Mouse (Mus musculus): ENCODE measurements around the gene E330017A01Rik. TPM values are rescaled to one million over a fixed set of nuclear protein-coding genes. Genes with fewer than 3 reads are reported as not detected.
"Not testable (repeated sequence)": the region's sequence is repeated elsewhere in the genome, so short reads cannot be mapped to it uniquely, and the experiment has no call there.

E330017A01Rik gene
- total RNA-seq (2021): not detected
- long read RNA-seq, experiment 1: 0 reads
- long read RNA-seq, experiment 2: 0 reads

DNA sequence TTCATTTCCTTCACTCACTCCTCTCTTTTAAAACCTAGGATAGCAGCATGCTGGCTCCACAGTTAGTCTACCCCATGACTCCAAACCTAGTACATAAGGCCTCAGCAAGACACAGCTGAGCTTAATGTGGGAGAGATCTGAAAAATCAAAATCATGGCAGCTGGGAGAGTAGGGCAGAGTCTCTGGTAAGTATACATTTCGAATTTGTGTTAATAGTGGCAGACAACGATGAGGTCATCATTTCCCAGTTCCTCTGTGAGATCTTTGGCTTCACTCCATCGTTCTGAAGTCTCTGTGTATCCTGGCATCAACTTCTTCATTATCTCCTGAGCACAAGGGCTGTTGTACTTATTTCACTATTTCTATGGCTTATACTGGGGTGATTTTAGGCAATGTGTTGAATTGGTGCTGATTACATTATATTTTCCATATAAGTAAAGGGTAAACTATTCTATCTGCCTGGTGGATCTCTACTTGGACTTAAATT, at the start of gene E330017A01Rik:
Gene E330017A01Rik (minus strand): TSS at position 51 of the 487 bp plus-strand sequence.
- DNase-seq (ENCODE audit: low spot score in 2 of 2): no peak

- no peak for DNase-seq (ENCODE audit: low spot score in 2 of 2)
Observed at GRCm38 (mm10) chr16:58685548-58686537, 47.3 kb upstream of the E330017A01Rik start.

GRCm38 (mm10) chr16:58684537-58684936, 46.0 kb upstream of the E330017A01Rik start:
- DNase-seq (ENCODE audit: low spot score in 2 of 2): no peak

- DNase-seq (ENCODE audit: low spot score in 2 of 2): no peak
Observed at GRCm38 (mm10) chr16:58683911-58684310, 45.4 kb upstream of the E330017A01Rik start.

DNA sequence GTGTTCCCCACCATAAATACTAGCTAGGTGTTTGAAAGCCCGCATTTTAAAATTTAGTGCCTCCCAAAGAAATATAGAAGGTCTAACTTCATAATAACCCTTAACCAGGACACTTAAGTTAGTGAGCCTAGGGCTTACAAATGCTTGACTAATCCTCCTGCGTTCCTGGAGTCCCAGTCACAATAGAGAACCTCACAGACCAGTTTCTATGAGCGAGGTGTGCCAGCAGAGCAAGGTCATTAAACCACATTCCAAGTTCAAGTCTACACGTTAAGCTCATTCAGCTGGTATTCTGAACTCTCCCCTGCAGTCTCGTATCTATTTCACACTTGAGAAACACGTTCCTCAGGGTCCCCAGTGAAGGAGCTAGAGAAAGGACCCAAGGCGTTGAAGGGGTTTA, 44.3 kb upstream of the E330017A01Rik start:
- no peak for DNase-seq (ENCODE audit: low spot score in 2 of 2)

DNA sequence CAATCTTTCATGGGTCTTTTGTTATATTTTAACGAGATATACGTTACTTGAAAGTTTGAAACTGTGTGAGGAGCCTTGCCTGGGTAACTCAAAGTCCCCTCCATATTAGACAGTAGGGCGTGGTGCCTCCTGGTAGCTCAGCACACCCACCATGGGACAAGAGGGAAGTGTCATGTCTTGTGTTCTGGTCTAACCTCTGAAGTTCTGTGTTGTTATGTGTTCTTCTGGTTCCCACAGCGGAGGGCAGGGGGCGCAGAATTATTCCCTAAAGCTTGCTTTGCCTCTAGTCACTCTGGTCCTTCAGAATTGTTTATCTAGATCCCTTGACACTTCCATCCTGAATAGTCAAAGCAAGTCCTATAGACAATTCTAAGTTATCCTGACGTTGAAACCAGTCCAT, 43.5 kb upstream of the E330017A01Rik start:
- no peak for DNase-seq (ENCODE audit: low spot score in 2 of 2)

- DNase-seq (ENCODE audit: low spot score in 2 of 2): no peak
Observed at GRCm38 (mm10) chr16:58678660-58679059, 40.1 kb upstream of the E330017A01Rik start.

DNA sequence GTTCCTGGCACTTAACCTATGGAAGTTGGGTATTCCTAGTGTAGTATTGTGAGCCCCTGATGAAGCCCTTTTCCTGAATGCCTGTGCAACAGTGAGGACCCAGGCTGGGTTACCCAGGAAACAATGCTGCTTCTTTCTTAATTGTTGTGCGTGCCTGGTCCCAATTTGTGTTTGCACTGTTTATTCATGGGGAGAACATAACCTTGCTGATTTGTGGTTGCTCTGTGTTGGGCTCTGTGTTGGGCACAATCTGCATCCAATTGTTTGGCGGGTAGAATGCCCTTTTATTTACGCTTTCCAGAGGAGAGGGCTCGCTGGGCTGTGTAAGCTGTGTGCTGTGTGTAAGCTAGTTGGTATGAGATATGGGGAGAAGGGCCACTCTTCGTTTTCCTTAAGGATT, 39.0 kb upstream of the E330017A01Rik start:
- DNase-seq (ENCODE audit: low spot score in 2 of 2): no peak

DNA sequence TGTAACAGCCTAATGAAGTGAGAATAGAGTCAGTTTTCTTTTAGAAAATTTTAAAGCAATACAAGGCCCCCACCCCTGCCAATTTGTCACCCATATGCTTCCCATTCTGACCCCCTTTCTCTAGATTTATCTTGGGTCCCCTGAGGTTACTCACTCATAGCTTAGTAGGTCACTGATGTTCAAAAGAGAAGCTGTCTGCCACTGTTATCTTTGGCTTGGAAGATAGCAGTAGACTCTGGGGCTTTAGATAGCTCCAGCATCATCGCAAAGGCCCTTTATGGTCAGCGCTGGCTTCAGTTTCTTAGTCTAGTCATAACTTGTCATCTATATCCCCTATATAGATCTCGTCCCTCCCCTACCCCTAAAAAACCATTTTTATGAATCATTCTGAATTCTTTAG, 38.1 kb upstream of the E330017A01Rik start:
- no peak for DNase-seq (ENCODE audit: low spot score in 2 of 2)

GRCm38 (mm10) chr16:58676156-58676555, 37.6 kb upstream of the E330017A01Rik start:
- DNase-seq (ENCODE audit: low spot score in 2 of 2): no peak

GRCm38 (mm10) chr16:58675256-58675655, 36.7 kb upstream of the E330017A01Rik start:
- DNase-seq (ENCODE audit: low spot score in 2 of 2): peak; percentile 45 to 82

GRCm38 (mm10) chr16:58673811-58674410, 35.4 kb upstream of the E330017A01Rik start:
- DNase-seq (ENCODE audit: low spot score in 2 of 2): no peak

GRCm38 (mm10) chr16:58672396-58672795, 33.9 kb upstream of the E330017A01Rik start:
- DNase-seq (ENCODE audit: low spot score in 2 of 2): no peak

DNA sequence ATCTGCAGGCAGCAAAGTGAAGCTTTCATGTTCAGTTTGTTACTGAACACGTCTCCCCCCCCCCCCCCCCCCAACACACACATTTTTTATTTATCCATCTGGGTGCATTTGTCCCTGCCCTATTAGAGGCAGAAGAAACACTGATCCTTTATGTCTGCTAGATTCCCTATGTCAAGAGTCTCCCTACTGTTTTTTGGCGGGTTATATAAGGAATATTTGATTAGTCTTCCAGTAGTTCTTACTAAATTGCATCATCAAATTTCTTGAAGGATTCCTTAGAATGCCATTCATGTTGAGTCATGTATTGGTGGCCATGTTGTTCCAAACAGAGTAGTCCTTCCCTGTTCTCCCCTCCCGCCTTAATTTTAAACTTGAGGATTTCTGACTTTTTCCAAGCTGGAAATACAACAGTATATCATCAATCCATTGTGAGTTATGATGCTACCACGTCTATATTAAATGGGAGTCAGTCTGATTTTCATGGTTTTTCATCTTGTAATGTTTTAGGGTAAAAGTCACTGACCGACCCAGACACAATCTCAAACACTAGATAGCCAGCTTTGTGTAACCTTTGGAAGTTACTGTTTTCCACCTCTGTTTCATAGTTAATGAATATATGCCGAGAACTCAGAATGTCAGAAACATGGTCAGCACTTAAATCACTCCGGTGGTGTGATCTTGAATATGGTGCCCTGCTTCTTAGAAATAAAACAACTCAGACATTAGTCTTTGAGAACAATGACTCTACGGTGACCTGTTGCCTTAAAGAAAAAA, 32.9 kb upstream of the E330017A01Rik start:
- DNase-seq (ENCODE audit: low spot score in 2 of 2): no peak

DNA sequence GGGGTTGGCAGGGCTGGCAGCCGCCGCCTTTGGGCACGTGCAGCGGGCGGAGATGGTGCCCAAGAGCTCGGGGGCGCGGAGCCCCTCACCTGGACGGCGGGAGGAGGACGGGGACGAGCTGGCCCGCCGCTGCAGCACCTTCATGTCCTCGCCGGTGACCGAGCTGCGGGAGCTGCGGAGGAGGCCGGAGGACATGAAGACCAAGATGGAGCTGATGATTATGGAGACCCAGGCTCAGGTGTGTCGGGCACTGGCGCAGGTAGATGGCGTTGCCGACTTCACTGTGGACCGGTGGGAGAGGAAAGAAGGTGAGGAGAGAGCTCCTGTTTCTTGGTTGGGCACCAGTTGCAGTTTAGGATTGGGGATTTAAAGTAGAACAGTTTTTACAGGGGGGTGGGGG, 32.1 kb upstream of the E330017A01Rik start:
- DNase-seq (ENCODE audit: low spot score in 2 of 2): no peak

DNA sequence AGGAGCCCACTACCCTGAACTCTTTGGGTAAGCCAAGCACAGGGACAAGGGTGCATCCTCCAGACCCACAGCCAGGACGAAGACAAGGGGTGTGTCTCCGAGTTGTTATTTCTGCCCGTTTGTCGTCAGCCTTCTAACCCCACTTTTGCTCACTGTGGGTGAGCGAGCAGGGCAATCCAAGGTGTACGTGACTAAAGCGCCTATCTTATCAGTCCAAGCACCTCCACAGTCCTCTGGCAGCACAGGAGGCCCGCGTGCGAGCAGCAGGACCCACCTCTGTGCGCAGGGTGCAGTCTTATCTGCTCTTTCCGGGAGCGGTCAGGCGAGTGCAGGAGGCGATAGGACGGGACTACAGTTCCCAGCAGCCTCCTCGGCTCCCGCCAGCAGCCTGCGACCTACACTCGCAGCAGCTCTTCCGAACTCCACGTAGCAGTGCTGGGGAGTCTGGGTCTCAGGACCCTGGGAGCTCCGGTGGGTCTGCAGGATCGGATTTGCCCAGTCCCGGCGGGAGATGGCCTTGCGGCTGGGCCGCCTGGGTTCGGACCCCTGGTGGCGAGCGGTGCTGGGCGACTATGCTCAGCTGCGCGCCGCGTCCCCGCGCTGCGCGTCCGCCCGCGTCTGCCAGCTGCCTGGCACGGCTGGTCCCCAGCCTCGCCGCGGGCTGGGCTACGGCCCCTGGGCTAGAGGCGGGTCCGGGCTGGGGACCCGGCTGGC, 31.5 kb upstream of the E330017A01Rik start, which contains the start of gene Cpox:
Gene Cpox (plus strand): TSS at position 376 of the 714 bp plus-strand sequence.
- peak; percentile 81 to 88 for DNase-seq (ENCODE audit: low spot score in 2 of 2)

DNA sequence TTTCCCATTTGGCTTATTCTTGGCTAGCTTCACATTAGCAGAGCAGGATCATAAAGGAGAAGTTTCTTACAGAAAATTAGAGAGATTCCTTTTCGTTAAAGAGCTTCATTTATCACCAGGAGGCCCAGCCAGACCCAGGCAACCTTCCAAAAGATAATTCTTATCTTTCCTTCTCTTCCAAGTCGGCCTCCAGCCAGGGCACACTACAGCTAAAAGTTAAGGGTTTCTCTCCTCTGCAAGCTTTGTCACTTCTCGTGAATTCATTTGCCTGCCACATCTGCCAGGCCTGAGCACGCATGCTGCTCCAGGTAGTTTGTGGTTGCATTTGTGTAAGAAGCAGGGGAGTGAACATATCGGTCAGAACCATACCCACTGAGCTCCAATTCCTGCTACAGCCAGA, 30.7 kb upstream of the E330017A01Rik start:
- no peak for DNase-seq (ENCODE audit: low spot score in 2 of 2)

GRCm38 (mm10) chr16:58668586-58668985, 30.0 kb upstream of the E330017A01Rik start:
- DNase-seq (ENCODE audit: low spot score in 2 of 2): no peak

DNA sequence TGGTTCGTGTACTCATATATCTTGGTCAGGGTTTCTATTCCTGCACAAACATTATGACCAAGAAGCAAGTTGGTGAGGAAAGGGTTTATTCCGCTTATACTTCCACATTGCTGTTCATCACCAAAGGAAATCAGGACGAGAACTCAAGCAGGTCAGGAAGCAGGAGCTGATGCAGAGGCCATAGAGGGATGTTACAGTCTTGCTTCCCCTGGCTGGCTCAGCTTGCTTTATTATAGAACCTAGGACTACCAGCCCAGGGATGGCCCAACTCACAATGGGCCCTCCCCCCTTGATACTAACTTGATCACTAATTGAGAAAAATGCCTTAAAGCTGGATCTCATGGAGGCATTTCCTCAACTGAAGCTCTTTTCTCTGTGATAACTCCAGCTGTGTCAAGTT, 28.1 kb upstream of the E330017A01Rik start:
- DNase-seq (ENCODE audit: low spot score in 2 of 2): not testable (repeated sequence)

DNA sequence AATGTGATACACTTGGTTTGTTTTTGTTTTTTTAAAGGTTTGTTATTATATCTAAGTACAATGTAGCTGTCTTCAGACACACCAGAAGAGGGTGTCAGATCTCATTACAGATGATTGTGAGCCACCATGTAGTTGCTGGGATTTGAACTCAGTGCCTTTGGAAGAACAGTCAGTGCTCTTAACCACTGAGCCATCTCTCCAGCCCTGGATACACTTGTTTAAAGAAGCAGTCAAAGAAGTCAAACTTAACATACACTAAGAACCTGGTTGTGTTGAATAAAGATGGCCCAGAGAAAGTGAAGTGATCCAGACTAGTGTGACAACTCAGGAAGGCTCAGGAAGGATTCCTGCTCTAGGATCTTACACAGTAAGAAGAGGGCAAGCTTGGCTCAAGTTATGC, 26.6 kb upstream of the E330017A01Rik start:
- DNase-seq (ENCODE audit: low spot score in 2 of 2): not testable (repeated sequence)
